ENCODE assay signal across 8 mouse cellular contexts in genomic region chr17:74264333-74265155, GRCm38 (mm10). TPM values are rescaled to one million over a fixed set of nuclear protein-coding genes. Genes with fewer than 3 reads are reported as not detected.
A peak's percentile ranks its signal among the peaks of the same experiment; 100 is the strongest.
DNase-seq lines count a peak whose midpoint lies in the region; ATAC-seq and TF ChIP-seq lines count a peak whose summit lies in the region.

No protein-coding gene starts in this region.

- no peak overlapping the region for H3K9ac ChIP-seq in limb, embryonic 11.5 days (ENCODE audit: low read length)
- no peak overlapping the region for H3K9ac ChIP-seq in intestine, embryonic 14.5 days (ENCODE audit: low read length)

- TF ChIP-seq CTCF in gastrocnemius, adult 2 months (IDR thresholded peaks at IDR 0.05), result no peak

- peaks cover 100% of the 10 kb centered on the region for H3K79me2 ChIP-seq in macrophage (ENCODE audit: inconsistent target)

- intact Hi-C loops in gastrocnemius, adult 2 months (cut with DNase I), result no loop called here
- intact Hi-C loops in left cerebral cortex, postnatal 10 days (cut with DNase I), result no loop called here

- no peak overlapping the region for H3K4me2 ChIP-seq in limb, embryonic 11.5 days (ENCODE audit: low read depth, severe bottlenecking)
- no peak overlapping the region for H3K4me2 ChIP-seq in intestine, embryonic 14.5 days (ENCODE audit: low read length)

- ATAC-seq in limb, embryonic 11.5 days (ENCODE audit: insufficient number of reproducible peaks, low FRiP score, low TSS enrichment, low read depth), result no peak
- no peak for ATAC-seq in intestine, embryonic 14.5 days (replicated peaks; ENCODE audit: low FRiP score, low TSS enrichment, low read depth)

- no peaks in the 10 kb centered on the region for H3K27me3 ChIP-seq in limb, embryonic 11.5 days (ENCODE audit: control insufficient read depth, insufficient read depth, low read length)
- H3K27me3 ChIP-seq in limb, embryonic 10.5 days (ENCODE audit: low read depth, poor library complexity, severe bottlenecking), result no peaks in the 10 kb centered on the region
- H3K27me3 ChIP-seq in intestine, embryonic 14.5 days (replicated peaks; ENCODE audit: control insufficient read depth, insufficient read depth, low read length), result no peaks in the 10 kb centered on the region

- peak overlapping the region; percentile 30; the same call in 1 of the 2 replicates for H3K27ac ChIP-seq in limb, embryonic 11.5 days (replicated peaks; ENCODE audit: low read depth, low read length)
- no peak overlapping the region for H3K27ac ChIP-seq in limb, embryonic 10.5 days
- H3K27ac ChIP-seq in gastrocnemius, adult 2 months, result peak overlapping the region; percentile 79
- peak overlapping the region; percentile 27; the same call in 1 of the 2 replicates for H3K27ac ChIP-seq in intestine, embryonic 14.5 days (ENCODE audit: low read depth)
- H3K27ac ChIP-seq in macrophage, result peak overlapping the region; percentile 24

- WGBS in limb, embryonic 11.5 days, result 34% methylated on average over 3 of the region's 3 CpGs
- WGBS in limb, embryonic 10.5 days, result 36% methylated on average over 3 of the region's 3 CpGs
- 35% methylated on average over 3 of the region's 3 CpGs for WGBS in intestine, embryonic 14.5 days
- 69% methylated on average over 3 of the region's 3 CpGs for WGBS in macrophage (ENCODE audit: missing documents)

- no peak for DNase-seq in limb, embryonic 11.5 days (ENCODE audit: low spot score)
- no peak for DNase-seq in limb, embryonic 10.5 days (ENCODE audit: low spot score)
- peak; percentile 48 for DNase-seq in gastrocnemius, adult 2 months
- DNase-seq in intestine, embryonic 14.5 days (ENCODE audit: low spot score), result no peak
- no peak for DNase-seq in layer of hippocampus, postnatal 14 days (ENCODE audit: low spot score in 2 of 2)
- no peak for DNase-seq in cerebellum, adult 18-20 months
- no peak for DNase-seq in left cerebral cortex, postnatal 10 days (ENCODE audit: extremely low spot score in 1 of 2, low spot score in 2 of 2)

- peaks cover 18% of the 10 kb centered on the region for H3K4me1 ChIP-seq in limb, embryonic 11.5 days (ENCODE audit: control insufficient read depth, insufficient read depth, low read length)
- H3K4me1 ChIP-seq in limb, embryonic 10.5 days, result peaks cover 25% of the 10 kb centered on the region
- H3K4me1 ChIP-seq in intestine, embryonic 14.5 days (replicated peaks; ENCODE audit: control insufficient read depth, insufficient read depth, low read length), result peaks cover 19% of the 10 kb centered on the region

- no peaks in the 10 kb centered on the region for H3K36me3 ChIP-seq in limb, embryonic 11.5 days (ENCODE audit: control insufficient read depth, insufficient read depth, low read length)
- peaks cover 8% of the 10 kb centered on the region; the same call in 1 of the 2 replicates for H3K36me3 ChIP-seq in limb, embryonic 10.5 days
- no peaks in the 10 kb centered on the region for H3K36me3 ChIP-seq in intestine, embryonic 14.5 days (ENCODE audit: control insufficient read depth, insufficient read depth, low read length)
- H3K36me3 ChIP-seq in macrophage (ENCODE audit: inconsistent target), result no peaks in the 10 kb centered on the region

- no peaks in the 10 kb centered on the region for H3K9me3 ChIP-seq in limb, embryonic 11.5 days (ENCODE audit: control insufficient read depth, low read length)
- H3K9me3 ChIP-seq in limb, embryonic 10.5 days (replicated peaks), result no peaks in the 10 kb centered on the region
- no peaks in the 10 kb centered on the region for H3K9me3 ChIP-seq in intestine, embryonic 14.5 days (ENCODE audit: control insufficient read depth, low read length)

- H3K4me3 ChIP-seq in limb, embryonic 11.5 days (ENCODE audit: low read depth, low read length), result no peak overlapping the region
- no peak overlapping the region for H3K4me3 ChIP-seq in limb, embryonic 10.5 days
- no peak overlapping the region; the same call in 1 of the 2 replicates for H3K4me3 ChIP-seq in gastrocnemius, adult 2 months
- H3K4me3 ChIP-seq in intestine, embryonic 14.5 days (ENCODE audit: low read depth, low read length), result no peak overlapping the region
- no peak overlapping the region for H3K4me3 ChIP-seq in macrophage (ENCODE audit: inconsistent target)

RNA-seq across cellular contexts. Expression of gene Memo1, which starts 30.8 kb away (rescaled TPM):
- polyA plus RNA-seq in limb, embryonic 11.5 days (2014; fragmentation: Nextera tagmentation; extraction: Ambion mirVana), result 89.2 and 94.3 TPM in 2 replicates
- polyA plus RNA-seq in limb, embryonic 10.5 days (2016; fragmentation: Nextera tagmentation; extraction: Ambion mirVana), result 94.8 and 96.7 TPM in 2 replicates
- 10 to 100 TPM; 43.7 to 55.6 TPM for total RNA-seq in gastrocnemius, adult 2 months (2021)
- 86.7 and 92.9 TPM in 2 replicates for polyA plus RNA-seq in intestine, embryonic 14.5 days (2014; fragmentation: Nextera tagmentation; extraction: Ambion mirVana)
- 100 to 1,000 TPM in 14 of 26 experiments, 10 to 100 TPM in 12; 69.4 to 140 (median 101) TPM for total RNA-seq in macrophage (2018; cell fraction: chromatin; rRNA removed)
- 10 to 100 TPM; 45.8 to 60.4 (median 53.2) TPM for total RNA-seq in macrophage (2018; cell fraction: cytosol; rRNA removed)
- 100 to 1,000 TPM in 2 of 26 experiments, 10 to 100 TPM in 24; 39.8 to 128 (median 70.4) TPM for total RNA-seq in macrophage (2018; cell fraction: nucleus; rRNA removed)
- 43.0 to 85.8 TPM (median 55.8 TPM) in 3 replicates for polyA plus RNA-seq in macrophage (2018)
- 10 to 100 TPM; 62.0 to 63.5 TPM for total RNA-seq in layer of hippocampus, postnatal 14 days (2021)
- 10 to 100 TPM; 62.2 to 65.7 TPM for total RNA-seq in left cerebral cortex, postnatal 10 days (2021)

RNA-seq across cellular contexts. Expression of gene Dpy30, which starts 59.2 kb away (rescaled TPM):
- polyA plus RNA-seq in limb, embryonic 11.5 days (2014; fragmentation: Nextera tagmentation; extraction: Ambion mirVana), result 275 and 279 TPM in 2 replicates
- 262 and 302 TPM in 2 replicates for polyA plus RNA-seq in limb, embryonic 10.5 days (2016; fragmentation: Nextera tagmentation; extraction: Ambion mirVana)
- 10 to 100 TPM; 45.2 to 57.6 TPM for total RNA-seq in gastrocnemius, adult 2 months (2021)
- 239 and 242 TPM in 2 replicates for polyA plus RNA-seq in intestine, embryonic 14.5 days (2014; fragmentation: Nextera tagmentation; extraction: Ambion mirVana)
- 10 to 100 TPM in 3 of 26 experiments, 1 to 10 TPM in 21, not detected in 2; 1.4 to 18.5 (median 6.5) TPM for total RNA-seq in macrophage (2018; cell fraction: chromatin; rRNA removed)
- 10 to 100 TPM; 33.6 to 73.2 (median 46.1) TPM for total RNA-seq in macrophage (2018; cell fraction: cytosol; rRNA removed)
- 10 to 100 TPM in 11 of 26 experiments, 1 to 10 TPM in 15; 1.7 to 18.9 (median 7.5) TPM for total RNA-seq in macrophage (2018; cell fraction: nucleus; rRNA removed)
- 46.3 to 83.5 TPM (median 55.5 TPM) in 3 replicates for polyA plus RNA-seq in macrophage (2018)
- 10 to 100 TPM; 54.1 to 55.5 TPM for total RNA-seq in layer of hippocampus, postnatal 14 days (2021)
- 10 to 100 TPM; 63.8 to 68.2 TPM for total RNA-seq in left cerebral cortex, postnatal 10 days (2021)
